Mouse (Mus musculus): ENCODE results near the gene Elmo1. TPM values are rescaled to one million over a fixed set of nuclear protein-coding genes. Genes with fewer than 3 reads are reported as not detected.

The Elmo1 gene
- polyA plus RNA-seq, 1 experiment from 2014 or later, result 38.3 TPM

GRCm38 (mm10) chr13:20450831-20451353 is 360.5 kb downstream of the Elmo1 start:
- H3K4me1 ChIP-seq (ENCODE audit: control insufficient read depth, insufficient read depth, low read length), result peaks cover 10% of the 10 kb centered on the region
- peak; percentile 12 for DNase-seq

GRCm38 (mm10) chr13:20454357-20454756 is 364.0 kb downstream of the Elmo1 start:
- Histone ChIP-seq H3K36me3 (ENCODE audit: control insufficient read depth, insufficient read depth, low read length) (no peaks in the 10 kb centered on the region), H3K27ac (replicated peaks; ENCODE audit: low read depth, low read length) (peak overlapping the region; percentile 23; the same call in 1 of the 2 replicates), H3K4me3 (replicated peaks; ENCODE audit: low read depth, low read length) (no peak overlapping the region), H3K9me3 (ENCODE audit: control insufficient read depth, low read length) (no peaks in the 10 kb centered on the region), H3K4me2 (ENCODE audit: low read length) (no peak overlapping the region), H3K27me3 (ENCODE audit: control insufficient read depth, insufficient read depth, low read length) (no peaks in the 10 kb centered on the region), H3K9ac (replicated peaks; ENCODE audit: low read length) (no peak overlapping the region), H3K4me1 (ENCODE audit: control insufficient read depth, insufficient read depth, low read length) (peaks cover 10% of the 10 kb centered on the region)
- WGBS, result 44% methylated on average over 1 of the region's 1 CpGs
- DNase-seq (peak; percentile 79), ATAC-seq (ENCODE audit: low FRiP score, low TSS enrichment) (peak; percentile 85)

More at GRCm38 (mm10) chr13:20450831-20451353, 360.5 kb downstream of the Elmo1 start:
- Histone ChIP-seq H3K4me2 (ENCODE audit: low read length) (no peak overlapping the region), H3K9me3 (ENCODE audit: control insufficient read depth, low read length) (no peaks in the 10 kb centered on the region), H3K27me3 (ENCODE audit: control insufficient read depth, insufficient read depth, low read length) (no peaks in the 10 kb centered on the region), H3K27ac (replicated peaks; ENCODE audit: low read depth, low read length) (no peak overlapping the region), H3K36me3 (ENCODE audit: control insufficient read depth, insufficient read depth, low read length) (no peaks in the 10 kb centered on the region), H3K9ac (replicated peaks; ENCODE audit: low read length) (no peak overlapping the region), H3K4me3 (replicated peaks; ENCODE audit: low read depth, low read length) (no peak overlapping the region)
- WGBS, result 32% methylated on average over 7 of the region's 7 CpGs
- ATAC-seq (ENCODE audit: low FRiP score, low TSS enrichment), result no peak; the same call in 1 of the 2 replicates

DNA sequence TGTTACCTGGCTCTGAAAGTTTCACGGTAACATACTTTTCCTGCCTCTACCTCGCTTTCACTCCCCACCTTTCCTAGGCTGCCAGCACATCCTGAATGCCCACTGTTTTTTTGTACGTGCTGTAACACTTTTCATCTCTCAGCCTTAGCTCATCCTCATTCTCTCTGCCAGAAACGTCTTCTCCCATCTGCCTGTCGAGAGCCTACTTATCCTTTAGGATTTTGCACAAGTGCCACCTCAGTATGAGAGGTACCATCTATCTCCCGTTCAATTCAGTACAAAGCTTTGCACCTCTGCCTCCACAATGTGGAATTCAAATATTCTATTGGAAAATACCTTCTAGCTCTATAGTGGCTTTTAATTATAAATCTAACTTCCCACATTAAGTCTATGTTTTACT is 369.7 kb downstream of the Elmo1 start:
- no peak overlapping the region for H3K27ac ChIP-seq (replicated peaks; ENCODE audit: low read depth, low read length)
- no peaks in the 10 kb centered on the region for H3K9me3 ChIP-seq (ENCODE audit: control insufficient read depth, low read length)
- H3K4me2 ChIP-seq (ENCODE audit: low read length), result no peak overlapping the region
- H3K27me3 ChIP-seq (ENCODE audit: control insufficient read depth, insufficient read depth, low read length), result no peaks in the 10 kb centered on the region
- H3K9ac ChIP-seq (replicated peaks; ENCODE audit: low read length), result no peak overlapping the region
- H3K36me3 ChIP-seq (ENCODE audit: control insufficient read depth, insufficient read depth, low read length), result no peaks in the 10 kb centered on the region
- no peak for DNase-seq
- WGBS, result 91% methylated on average over 6 of the region's 6 CpGs
- ATAC-seq (ENCODE audit: low FRiP score, low TSS enrichment), result no peak
- no peaks in the 10 kb centered on the region for H3K4me1 ChIP-seq (ENCODE audit: control insufficient read depth, insufficient read depth, low read length)
- no peak overlapping the region for H3K4me3 ChIP-seq (replicated peaks; ENCODE audit: low read depth, low read length)

- H3K9me3 ChIP-seq (ENCODE audit: control insufficient read depth, low read length), result no peaks in the 10 kb centered on the region
- DNase-seq, result no peak
- no peak overlapping the region for H3K4me3 ChIP-seq (replicated peaks; ENCODE audit: low read depth, low read length)
- no peak overlapping the region for H3K4me2 ChIP-seq (ENCODE audit: low read length)
- no peak overlapping the region for H3K27ac ChIP-seq (replicated peaks; ENCODE audit: low read depth, low read length)
- H3K36me3 ChIP-seq (ENCODE audit: control insufficient read depth, insufficient read depth, low read length), result no peaks in the 10 kb centered on the region
- no peaks in the 10 kb centered on the region for H3K4me1 ChIP-seq (ENCODE audit: control insufficient read depth, insufficient read depth, low read length)
- ATAC-seq (ENCODE audit: low FRiP score, low TSS enrichment), result no peak
- WGBS, result 94% methylated on average over 3 of the region's 3 CpGs
- no peak overlapping the region for H3K9ac ChIP-seq (replicated peaks; ENCODE audit: low read length)
- no peaks in the 10 kb centered on the region for H3K27me3 ChIP-seq (ENCODE audit: control insufficient read depth, insufficient read depth, low read length)
These were observed 371.2 kb downstream of the Elmo1 start for GRCm38 (mm10) chr13:20461616-20462015.

- DNase-seq, result no peak
- no peaks in the 10 kb centered on the region for H3K27me3 ChIP-seq (ENCODE audit: control insufficient read depth, insufficient read depth, low read length)
- H3K4me2 ChIP-seq (ENCODE audit: low read length), result no peak overlapping the region
- no peak overlapping the region for H3K4me3 ChIP-seq (replicated peaks; ENCODE audit: low read depth, low read length)
- no peaks in the 10 kb centered on the region for H3K36me3 ChIP-seq (ENCODE audit: control insufficient read depth, insufficient read depth, low read length)
- no peak overlapping the region for H3K27ac ChIP-seq (replicated peaks; ENCODE audit: low read depth, low read length)
- ATAC-seq (ENCODE audit: low FRiP score, low TSS enrichment), result no peak
- no peak overlapping the region for H3K9ac ChIP-seq (replicated peaks; ENCODE audit: low read length)
- no peaks in the 10 kb centered on the region for H3K9me3 ChIP-seq (ENCODE audit: control insufficient read depth, low read length)
- no peaks in the 10 kb centered on the region for H3K4me1 ChIP-seq (ENCODE audit: control insufficient read depth, insufficient read depth, low read length)
These were observed 373.8 kb downstream of the Elmo1 start for GRCm38 (mm10) chr13:20464161-20464560.

DNA sequence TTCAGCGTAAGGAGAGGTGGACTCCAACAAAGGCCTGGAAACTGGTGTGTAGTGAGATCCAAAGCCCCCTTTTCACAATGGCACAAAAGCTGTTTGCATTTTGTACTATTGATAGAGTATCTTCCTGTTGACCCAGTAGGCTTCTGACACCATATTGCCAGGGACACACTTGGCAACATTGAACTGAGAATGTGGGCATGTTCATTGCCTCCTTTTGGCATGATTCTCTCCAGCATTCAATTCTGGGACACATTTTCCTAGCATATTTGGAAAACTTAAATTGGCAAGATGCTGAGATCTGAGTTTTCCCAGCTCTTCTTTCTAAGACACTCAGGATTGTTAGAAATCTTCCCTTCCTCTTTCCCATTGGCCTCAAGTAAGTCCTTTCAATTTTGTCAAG is 377.0 kb downstream of the Elmo1 start:
- ATAC-seq (ENCODE audit: low FRiP score, low TSS enrichment) (no peak), DNase-seq (no peak)
- WGBS, result 97% methylated on average over 1 of the region's 1 CpGs

GRCm38 (mm10) chr13:20471732-20472131 is 381.3 kb downstream of the Elmo1 start:
- H3K9me3 ChIP-seq (ENCODE audit: control insufficient read depth, low read length), result no peaks in the 10 kb centered on the region
- H3K4me2 ChIP-seq (ENCODE audit: low read length), result peak overlapping the region; percentile 70
- peaks cover 29% of the 10 kb centered on the region for H3K4me1 ChIP-seq (ENCODE audit: control insufficient read depth, insufficient read depth, low read length)
- peak; percentile 92 for DNase-seq
- ATAC-seq (ENCODE audit: low FRiP score, low TSS enrichment), result peak; percentile 73
- WGBS, result 1% methylated on average over 6 of the region's 6 CpGs
- no peaks in the 10 kb centered on the region for H3K27me3 ChIP-seq (ENCODE audit: control insufficient read depth, insufficient read depth, low read length)
- no peaks in the 10 kb centered on the region for H3K36me3 ChIP-seq (ENCODE audit: control insufficient read depth, insufficient read depth, low read length)
- peak overlapping the region; percentile 85 for H3K27ac ChIP-seq (replicated peaks; ENCODE audit: low read depth, low read length)
- H3K4me3 ChIP-seq (replicated peaks; ENCODE audit: low read depth, low read length), result peak overlapping the region; percentile 49
- peak overlapping the region; percentile 59; the same call in 1 of the 2 replicates for H3K9ac ChIP-seq (replicated peaks; ENCODE audit: low read length)

More for the DNA sequence above, 377.0 kb downstream of the Elmo1 start:
- H3K4me3 ChIP-seq (replicated peaks; ENCODE audit: low read depth, low read length), result no peak overlapping the region
- H3K27ac ChIP-seq (replicated peaks; ENCODE audit: low read depth, low read length), result no peak overlapping the region
- H3K27me3 ChIP-seq (ENCODE audit: control insufficient read depth, insufficient read depth, low read length), result no peaks in the 10 kb centered on the region
- no peaks in the 10 kb centered on the region for H3K36me3 ChIP-seq (ENCODE audit: control insufficient read depth, insufficient read depth, low read length)
- peaks cover 10% of the 10 kb centered on the region for H3K4me1 ChIP-seq (ENCODE audit: control insufficient read depth, insufficient read depth, low read length)
- no peak overlapping the region for H3K9ac ChIP-seq (replicated peaks; ENCODE audit: low read length)
- no peaks in the 10 kb centered on the region for H3K9me3 ChIP-seq (ENCODE audit: control insufficient read depth, low read length)
- H3K4me2 ChIP-seq (ENCODE audit: low read length), result no peak overlapping the region

DNA sequence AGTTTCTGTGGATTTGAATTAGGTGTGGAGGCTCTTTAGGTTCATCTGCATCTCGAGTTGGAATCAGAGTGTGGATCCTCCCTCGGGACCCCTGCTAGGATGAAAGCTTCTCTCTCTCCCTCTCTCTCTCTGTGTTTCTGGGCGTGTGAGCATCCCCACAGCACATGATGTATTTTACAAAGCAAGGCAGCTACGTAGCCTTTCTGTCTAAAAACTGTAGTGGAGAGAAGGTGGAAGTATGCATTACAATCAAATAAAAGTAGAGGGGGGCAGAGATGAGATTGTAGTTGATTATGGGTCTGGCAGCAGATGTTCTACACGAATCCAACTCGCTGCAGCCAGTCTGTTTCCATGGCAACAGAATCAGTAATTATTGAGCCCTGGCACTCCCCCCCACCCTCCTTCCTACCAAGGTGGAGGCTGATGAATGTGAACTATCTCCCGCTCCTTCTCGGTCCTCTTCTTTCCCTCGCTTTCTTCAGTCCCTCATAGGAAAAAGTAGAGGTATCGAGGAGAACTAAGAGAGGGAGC is 382.0 kb downstream of the Elmo1 start:
- 8% methylated on average over 10 of the region's 10 CpGs for WGBS
- H3K9ac ChIP-seq (replicated peaks; ENCODE audit: low read length), result peak overlapping the region; percentile 59; the same call in 1 of the 2 replicates
- peak; percentile 90 for DNase-seq
- H3K4me2 ChIP-seq (ENCODE audit: low read length), result peak overlapping the region; percentile 70
- peak overlapping the region; percentile 85 for H3K27ac ChIP-seq (replicated peaks; ENCODE audit: low read depth, low read length)
- no peaks in the 10 kb centered on the region for H3K27me3 ChIP-seq (ENCODE audit: control insufficient read depth, insufficient read depth, low read length)
- H3K4me1 ChIP-seq (ENCODE audit: control insufficient read depth, insufficient read depth, low read length), result peaks cover 31% of the 10 kb centered on the region
- H3K36me3 ChIP-seq (ENCODE audit: control insufficient read depth, insufficient read depth, low read length), result no peaks in the 10 kb centered on the region
- ATAC-seq (ENCODE audit: low FRiP score, low TSS enrichment), result peak; percentile 84
- no peaks in the 10 kb centered on the region for H3K9me3 ChIP-seq (ENCODE audit: control insufficient read depth, low read length)
- peak overlapping the region; percentile 49 for H3K4me3 ChIP-seq (replicated peaks; ENCODE audit: low read depth, low read length)

DNA sequence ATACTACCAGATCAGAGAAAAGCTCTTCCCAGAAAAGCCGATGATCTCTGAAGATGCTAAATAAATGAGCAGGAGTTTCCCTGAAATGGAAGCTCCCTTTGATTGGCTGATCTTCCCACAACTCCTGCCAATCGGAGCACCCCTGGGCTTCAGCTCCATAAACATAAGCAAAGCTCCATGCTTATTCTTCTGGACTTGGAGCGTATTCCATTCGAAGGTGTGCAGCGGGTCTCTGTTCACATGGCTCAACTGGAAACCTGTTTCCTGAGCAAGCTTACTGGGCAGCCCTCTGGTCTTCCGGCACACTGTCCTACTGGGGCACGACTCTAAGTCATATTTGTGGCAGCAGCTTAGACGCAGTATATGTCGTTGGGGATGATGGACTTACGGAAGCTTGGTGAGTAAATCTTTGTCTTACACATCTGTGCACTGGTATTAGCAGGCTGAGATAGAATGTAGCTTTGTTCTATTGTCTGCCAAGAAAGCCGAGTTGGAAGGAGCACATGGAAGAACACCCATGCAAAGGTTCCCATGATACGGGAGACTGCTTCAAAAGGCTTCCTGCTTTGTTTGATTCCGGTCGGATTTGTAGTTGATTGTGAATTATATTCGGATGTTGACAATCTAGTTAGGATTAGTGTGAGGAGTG is 382.6 kb downstream of the Elmo1 start:
- H3K9me3 ChIP-seq (ENCODE audit: control insufficient read depth, low read length), result no peaks in the 10 kb centered on the region
- no peaks in the 10 kb centered on the region for H3K27me3 ChIP-seq (ENCODE audit: control insufficient read depth, insufficient read depth, low read length)
- peak overlapping the region; percentile 85 for H3K27ac ChIP-seq (replicated peaks; ENCODE audit: low read depth, low read length)
- H3K36me3 ChIP-seq (ENCODE audit: control insufficient read depth, insufficient read depth, low read length), result no peaks in the 10 kb centered on the region
- peak overlapping the region; percentile 49 for H3K4me3 ChIP-seq (replicated peaks; ENCODE audit: low read depth, low read length)
- peak overlapping the region; percentile 59 for H3K9ac ChIP-seq (replicated peaks; ENCODE audit: low read length)
- WGBS, result 10% methylated on average over 15 of the region's 15 CpGs
- DNase-seq (peak; percentile 87), ATAC-seq (ENCODE audit: low FRiP score, low TSS enrichment) (peak; percentile 87)
- peaks cover 32% of the 10 kb centered on the region for H3K4me1 ChIP-seq (ENCODE audit: control insufficient read depth, insufficient read depth, low read length)
- H3K4me2 ChIP-seq (ENCODE audit: low read length), result peak overlapping the region; percentile 70
